Mouse (Mus musculus) olfactory bulb, adult 2 months (tissue): ENCODE measurements around the gene 4930564D02Rik.

Experiments used
- CTCF ChIP-seq: fragments of 200-500 bp; IDR thresholded peaks from 2 replicates; pipeline ENCODE4 v1.5.1; 2012; ENCODE audit warnings: low read depth, mild to moderate bottlenecking, low read length, moderate library complexity; ENCODE audit not compliant: insufficient read depth
- POLR2A ChIP-seq: fragments of 200-500 bp; IDR thresholded peaks from 2 replicates; pipeline ENCODE4 v1.6.1; 2012; ENCODE audit warnings: mild to moderate bottlenecking, low read depth, low read length, moderate library complexity; ENCODE audit not compliant: insufficient read depth

DNA sequence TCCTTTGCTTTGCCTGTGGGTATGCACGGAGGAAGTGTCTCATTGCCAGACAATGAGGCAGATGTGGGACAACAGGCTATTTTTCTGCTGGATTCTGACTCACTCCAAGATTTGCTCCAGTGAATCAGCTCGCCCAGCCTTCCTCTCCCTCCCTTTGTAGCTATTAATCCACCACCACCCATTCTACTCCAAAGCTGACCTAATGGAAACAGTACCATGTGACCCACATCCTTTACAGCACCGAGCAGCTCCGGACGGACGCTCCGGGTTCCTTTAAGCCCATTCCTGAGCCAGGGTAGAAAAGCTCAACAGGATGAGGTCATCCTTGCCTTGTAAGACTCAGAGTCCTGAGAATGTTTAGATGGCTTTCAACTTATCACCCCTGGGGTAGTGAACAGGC is 11.7 kb upstream of the 4930564D02Rik start:
- TF ChIP-seq CTCF (no peak), POLR2A (no peak)
